Mouse (Mus musculus) midbrain, embryonic 10.5 days (tissue): ENCODE measurements around the gene Bcl2l2. TPM values are rescaled to one million over a fixed set of nuclear protein-coding genes. Genes with fewer than 3 reads are reported as not detected.

Source experiments
- DNase-seq: peaks from one replicate; pipeline ENCODE4 v3.0.0-alpha.2; 2017; ENCODE audit warnings: low spot score
- H3K27ac ChIP-seq: fragments of 300-500 bp; sonication (generic); replicated peaks from 2 replicates; pipeline ENCODE4 v1.5.1; 2016; ENCODE audit warnings: mild to moderate bottlenecking
- H3K27me3 ChIP-seq: fragments of 300-500 bp; sonication (generic); 2 replicates; pipeline ENCODE4 v1.6.1; 2016; ENCODE audit warnings: low read depth, mild to moderate bottlenecking; ENCODE audit not compliant: poor library complexity, severe bottlenecking
- H3K36me3 ChIP-seq: fragments of 300-500 bp; sonication (generic); 2 replicates; pipeline ENCODE4 v1.6.1; 2016; ENCODE audit warnings: mild to moderate bottlenecking, moderate library complexity
- H3K4me1 ChIP-seq: fragments of 300-500 bp; sonication (generic); 2 replicates; pipeline ENCODE4 v1.6.1; 2016
- H3K4me3 ChIP-seq: fragments of 300-500 bp; sonication (generic); 2 replicates; pipeline ENCODE4 v1.5.1; 2016; ENCODE audit warnings: mild to moderate bottlenecking, moderate library complexity
- H3K9me3 ChIP-seq: fragments of 300-500 bp; sonication (generic); replicated peaks from 2 replicates; pipeline ENCODE4 v1.6.1; 2016; ENCODE audit warnings: mild to moderate bottlenecking
- WGBS: fragments of 180-500 bp; shearing (Covaris S2); methylation state at CpG from one replicate; pipeline ENCODE4 v1.1.7; 2016; 5-methylcytosine and 5-hydroxymethylcytosine counted together
- polyA plus RNA-seq: library from polyadenylated mRNA; unstranded; fragments of >200 nt; fragmentation: Nextera tagmentation; extraction: Ambion mirVana; gene quantifications from 2 replicates; pipeline ENCODE4 v1.2.1, GENCODE M21; 2016

Gene Bcl2l2
- polyA plus RNA-seq, 1 experiment from 2014 or later: 2.7 TPM

GRCm38 (mm10) chr14:54870861-54871260, 12.3 kb upstream of the Bcl2l2 start, which contains the start of gene Homez:
Homez (minus strand) TSS chr14:54870961.
- Histone ChIP-seq H3K4me1 (peaks cover 6% of the 10 kb centered on the region), H3K27ac (no peak within 1 kb of the TSS), H3K9me3 (no peaks in the 10 kb centered on the region), H3K4me3 (no peak within 1 kb of the TSS), H3K36me3 (no peaks in the 10 kb centered on the region), H3K27me3 (peaks cover 8% of the 10 kb centered on the region; the same call in 1 of the 2 replicates)
- 89% methylated on average over 5 of the region's 5 CpGs for WGBS
- no peak for DNase-seq

GRCm38 (mm10) chr14:54874165-54874564, 9.0 kb upstream of the Bcl2l2 start:
- no peak overlapping the region for H3K4me3 ChIP-seq
- H3K36me3 ChIP-seq: no peaks in the 10 kb centered on the region
- peaks cover 26% of the 10 kb centered on the region for H3K4me1 ChIP-seq
- H3K27ac ChIP-seq: no peak overlapping the region
- no peak for DNase-seq
- peaks cover 27% of the 10 kb centered on the region for H3K27me3 ChIP-seq
- WGBS: 88% methylated on average over 3 of the region's 3 CpGs
- no peaks in the 10 kb centered on the region for H3K9me3 ChIP-seq

GRCm38 (mm10) chr14:54875844-54876538, 7.2 kb upstream of the Bcl2l2 start:
- no peak for DNase-seq
- 2% methylated on average over 36 of the region's 36 CpGs for WGBS

DNA sequence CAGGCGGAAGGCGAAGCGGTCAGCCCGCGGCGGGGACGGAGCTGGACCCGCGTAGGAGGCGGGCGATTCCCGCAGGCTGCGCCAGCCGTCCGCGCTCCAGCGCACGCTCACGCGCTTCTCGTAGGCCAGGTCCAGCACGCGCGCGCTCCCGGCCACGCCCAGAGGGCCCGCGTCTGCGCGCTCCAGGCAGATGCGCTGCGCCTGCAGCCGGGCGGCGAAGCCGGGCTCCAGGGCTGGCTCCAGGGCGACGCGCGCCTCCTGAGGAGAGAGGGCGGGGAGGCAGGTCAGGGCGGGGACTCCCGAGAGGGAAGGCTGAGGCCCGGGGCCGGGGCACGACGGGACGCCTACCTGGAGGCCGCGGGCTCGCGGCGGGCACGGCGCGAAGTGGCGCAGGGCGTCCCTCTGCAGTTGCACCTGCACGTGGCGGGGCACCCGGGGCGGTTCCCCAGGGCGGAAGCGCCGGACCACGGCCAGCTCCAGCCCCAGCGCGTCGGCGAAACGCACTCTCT, 6.6 kb upstream of the Bcl2l2 start:
- DNase-seq: peak; percentile 89
- no peaks in the 10 kb centered on the region for H3K9me3 ChIP-seq
- H3K4me3 ChIP-seq: peak overlapping the region; percentile 85
- H3K36me3 ChIP-seq: no peaks in the 10 kb centered on the region
- peak overlapping the region; percentile 90 for H3K27ac ChIP-seq
- H3K4me1 ChIP-seq: peaks cover 26% of the 10 kb centered on the region
- H3K27me3 ChIP-seq: peaks cover 27% of the 10 kb centered on the region
- under 1% methylated on average over 72 of the region's 72 CpGs for WGBS

More at GRCm38 (mm10) chr14:54875844-54876538, 7.2 kb upstream of the Bcl2l2 start:
- H3K27me3 ChIP-seq: peaks cover 27% of the 10 kb centered on the region
- no peaks in the 10 kb centered on the region for H3K36me3 ChIP-seq
- peak overlapping the region; percentile 85 for H3K4me3 ChIP-seq
- no peaks in the 10 kb centered on the region for H3K9me3 ChIP-seq
- peaks cover 26% of the 10 kb centered on the region for H3K4me1 ChIP-seq
- peak overlapping the region; percentile 90 for H3K27ac ChIP-seq

DNA sequence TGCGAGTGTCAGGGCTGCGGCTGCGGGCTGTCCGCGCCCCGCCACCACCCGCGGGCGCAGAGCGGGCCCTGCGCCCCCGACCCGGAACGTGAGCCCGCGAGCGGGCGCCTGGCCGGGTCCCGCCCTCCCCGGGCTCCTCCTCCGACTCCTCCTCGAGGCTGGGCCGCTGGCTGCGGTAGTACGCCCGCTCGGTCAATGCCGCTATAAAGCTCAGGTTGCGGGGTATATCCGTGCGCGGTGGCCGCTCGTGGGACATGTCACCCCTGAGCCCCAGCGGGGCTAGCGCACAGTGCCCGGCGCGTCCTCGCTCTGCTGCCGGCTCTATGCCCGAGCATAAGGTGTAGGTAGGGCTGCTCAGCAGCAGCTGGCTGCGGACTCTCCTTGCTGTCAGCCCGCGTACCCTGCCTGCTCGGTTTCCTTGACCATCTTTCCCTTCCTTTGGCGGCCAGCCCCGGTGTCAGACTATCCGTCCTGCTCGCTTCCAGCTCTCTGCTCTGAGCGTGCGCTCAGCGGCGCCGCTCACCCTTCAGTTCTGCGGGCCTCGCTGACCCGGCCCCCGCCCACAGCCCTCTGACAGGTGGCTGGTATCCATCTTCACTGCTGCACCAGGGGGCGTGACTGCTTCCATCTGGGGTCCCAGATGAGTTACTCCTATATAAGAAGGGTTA, 6.0 kb upstream of the Bcl2l2 start, which contains the start of gene Ppp1r3e:
Ppp1r3e (minus strand) TSS at position 503 of the 668 bp plus-strand sequence.
- peak; percentile 69 for DNase-seq
- Histone ChIP-seq H3K4me3 (peak within 1 kb of the TSS; percentile 85), H3K27me3 (peaks cover 27% of the 10 kb centered on the region), H3K9me3 (no peaks in the 10 kb centered on the region), H3K4me1 (peaks cover 26% of the 10 kb centered on the region), H3K27ac (peak within 1 kb of the TSS; percentile 90), H3K36me3 (no peaks in the 10 kb centered on the region)
- under 1% methylated on average over 60 of the region's 61 CpGs for WGBS

GRCm38 (mm10) chr14:54884022-54884712, 990 bp downstream of the Bcl2l2 start:
- 41% methylated on average over 21 of the region's 21 CpGs for WGBS
- DNase-seq: no peak
- Histone ChIP-seq H3K27ac (peak overlapping the region; percentile 91), H3K9me3 (no peaks in the 10 kb centered on the region), H3K27me3 (no peaks in the 10 kb centered on the region), H3K4me1 (peaks cover 29% of the 10 kb centered on the region), H3K4me3 (peak overlapping the region; percentile 76), H3K36me3 (peaks cover 25% of the 10 kb centered on the region)

- peaks cover 25% of the 10 kb centered on the region for H3K36me3 ChIP-seq
- 92% methylated on average over 11 of the region's 11 CpGs for WGBS
- no peak overlapping the region for H3K27ac ChIP-seq
- no peaks in the 10 kb centered on the region for H3K9me3 ChIP-seq
- H3K27me3 ChIP-seq: no peaks in the 10 kb centered on the region
- no peak for DNase-seq
- no peak overlapping the region for H3K4me3 ChIP-seq
- peaks cover 29% of the 10 kb centered on the region for H3K4me1 ChIP-seq
Measured at GRCm38 (mm10) chr14:54885309-54885708, 2.1 kb downstream of the Bcl2l2 start.

GRCm38 (mm10) chr14:54892200-54892599, 9.0 kb downstream of the Bcl2l2 start, which contains the start of gene Pabpn1:
Pabpn1 (plus strand) TSS chr14:54892500.
- DNase-seq: no peak
- Histone ChIP-seq H3K36me3 (peaks cover 22% of the 10 kb centered on the region), H3K9me3 (no peaks in the 10 kb centered on the region), H3K27me3 (no peaks in the 10 kb centered on the region), H3K4me1 (peaks cover 19% of the 10 kb centered on the region), H3K4me3 (peak within 1 kb of the TSS; percentile 98), H3K27ac (peak within 1 kb of the TSS; percentile 100)
- 91% methylated on average over 3 of the region's 3 CpGs for WGBS

GRCm38 (mm10) chr14:54893651-54894181, 10.5 kb downstream of the Bcl2l2 start:
- Histone ChIP-seq H3K36me3 (peaks cover 35% of the 10 kb centered on the region), H3K27ac (peak overlapping the region; percentile 100), H3K9me3 (no peaks in the 10 kb centered on the region), H3K4me3 (peak overlapping the region; percentile 98), H3K27me3 (no peaks in the 10 kb centered on the region), H3K4me1 (peaks cover 19% of the 10 kb centered on the region)
- WGBS: under 1% methylated on average over 38 of the region's 38 CpGs
- peak; percentile 96 for DNase-seq

DNA sequence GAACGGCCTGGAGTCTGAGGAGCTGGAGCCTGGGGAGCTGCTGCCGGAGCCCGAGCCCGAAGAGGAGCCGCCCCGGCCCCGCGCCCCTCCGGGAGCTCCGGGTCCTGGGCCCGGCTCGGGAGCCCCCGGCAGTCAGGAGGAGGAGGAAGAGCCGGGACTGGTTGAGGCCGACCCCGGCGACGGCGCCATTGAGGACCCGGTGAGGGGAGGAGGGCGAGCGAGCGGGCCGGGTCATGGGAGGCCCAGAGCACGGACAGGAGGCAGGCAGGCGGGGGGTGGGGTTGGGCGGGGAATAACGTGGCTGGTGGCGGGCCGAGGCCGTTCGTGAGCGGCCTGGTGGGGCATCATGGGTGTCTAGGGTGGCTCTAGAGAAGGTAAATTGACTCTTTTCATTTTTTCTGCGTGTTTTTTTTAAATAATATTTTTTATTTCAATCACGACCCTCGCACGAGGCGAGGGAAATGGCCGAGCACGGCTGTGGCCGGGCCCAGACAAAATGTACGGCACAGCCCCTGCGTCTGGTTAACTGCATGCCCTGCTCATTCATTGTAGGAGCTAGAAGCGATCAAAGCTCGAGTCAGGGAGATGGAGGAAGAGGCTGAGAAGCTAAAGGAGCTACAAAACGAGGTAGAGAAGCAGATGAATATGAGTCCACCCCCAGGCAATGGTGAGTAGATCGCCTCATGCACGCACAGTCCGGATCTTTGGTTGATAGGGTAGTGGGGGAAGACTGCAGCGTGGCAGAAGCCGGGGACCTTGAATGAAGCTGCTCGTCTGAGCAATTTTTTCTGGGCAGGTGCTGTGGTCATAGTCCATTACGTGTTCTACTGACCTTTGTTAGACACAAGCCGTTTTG, 11.3 kb downstream of the Bcl2l2 start:
- DNase-seq: peak; percentile 48
- Histone ChIP-seq H3K27me3 (no peaks in the 10 kb centered on the region), H3K9me3 (no peaks in the 10 kb centered on the region), H3K4me3 (peak overlapping the region; percentile 98), H3K4me1 (peaks cover 19% of the 10 kb centered on the region), H3K27ac (peak overlapping the region; percentile 100), H3K36me3 (peaks cover 41% of the 10 kb centered on the region)
- WGBS: under 1% methylated on average over 54 of the region's 54 CpGs

- no peak for DNase-seq
- no peak overlapping the region for H3K4me3 ChIP-seq
- H3K9me3 ChIP-seq: no peaks in the 10 kb centered on the region
- no peaks in the 10 kb centered on the region for H3K27me3 ChIP-seq
- 78% methylated on average over 2 of the region's 2 CpGs for WGBS
- H3K27ac ChIP-seq: no peak overlapping the region
- H3K4me1 ChIP-seq: peaks cover 19% of the 10 kb centered on the region
- peaks cover 41% of the 10 kb centered on the region for H3K36me3 ChIP-seq
Measured at GRCm38 (mm10) chr14:54897445-54897844, 14.3 kb downstream of the Bcl2l2 start.
